Mouse (Mus musculus) intestine, embryonic 16.5 days (tissue): ENCODE data around the gene Marc2. TPM values are rescaled to one million over a fixed set of nuclear protein-coding genes. Genes with fewer than 3 reads are reported as not detected.
A peak's percentile ranks its signal among the peaks of the same experiment; 100 is the strongest.

Experiments
- ATAC-seq: fragments of 200-750 bp; cut with Nextera tagmentation; 2 replicates; pipeline ENCODE4 v1.8.0; 2017; ENCODE audit warnings: moderate TSS enrichment, moderate library complexity
- H3K27ac ChIP-seq: fragments of 300-500 bp; sonication (generic); 2 replicates; pipeline ENCODE4 v1.5.1; 2014; ENCODE audit warnings: mild to moderate bottlenecking, low read length
- H3K27me3 ChIP-seq: fragments of 300-500 bp; sonication (generic); replicated peaks from 2 replicates; pipeline ENCODE4 v1.6.1; 2014; ENCODE audit warnings: low read length, control low read depth, mixed read lengths; ENCODE audit not compliant: control insufficient read depth, insufficient read depth
- H3K36me3 ChIP-seq: fragments of 300-500 bp; sonication (generic); 2 replicates; pipeline ENCODE4 v1.6.1; 2014; ENCODE audit warnings: low read length, control low read depth; ENCODE audit not compliant: control insufficient read depth, insufficient read depth
- H3K4me1 ChIP-seq: fragments of 300-500 bp; sonication (generic); 2 replicates; pipeline ENCODE4 v1.6.1; 2014; ENCODE audit warnings: low read length, control low read depth, mixed read lengths; ENCODE audit not compliant: control insufficient read depth, insufficient read depth
- H3K4me2 ChIP-seq: fragments of 300-500 bp; sonication (generic); 2 replicates; pipeline ENCODE4 v1.6.1; 2014; ENCODE audit warnings: low read depth, low read length, control low read depth
- H3K4me3 ChIP-seq: fragments of 300-500 bp; sonication (generic); 2 replicates; pipeline ENCODE4 v1.5.1; 2014; ENCODE audit warnings: mild to moderate bottlenecking, low read length
- H3K9ac ChIP-seq: fragments of 300-500 bp; sonication (generic); 2 replicates; pipeline ENCODE4 v1.6.1; 2014; ENCODE audit warnings: low read depth, low read length
- H3K9me3 ChIP-seq: fragments of 300-500 bp; sonication (generic); 2 replicates; pipeline ENCODE4 v1.6.1; 2016; ENCODE audit warnings: low read length, control low read depth; ENCODE audit not compliant: control insufficient read depth
- WGBS: fragments of 180-500 bp; shearing (Covaris S2); extraction: QIAGEN DNeasy Blood & Tissue Kit; methylation state at CpG from one replicate; pipeline ENCODE4 v1.1.7; 2014; 5-methylcytosine and 5-hydroxymethylcytosine counted together
- microRNA counts: library from miRNA; unstranded; fragments of <30 nt; microRNA quantifications from one replicate; lab custom pipeline; 2016
- microRNA-seq: library from miRNA; unstranded; fragments of <30 nt; microRNA quantifications from one replicate; pipeline ENCODE4, GENCODE M21; 2016
- polyA plus RNA-seq: library from polyadenylated mRNA; unstranded; fragments of >200 nt; fragmentation: Nextera tagmentation; extraction: Ambion mirVana; gene quantifications from 2 replicates; pipeline ENCODE4 v1.2.1, GENCODE M21; 2015

The Marc2 gene
- polyA plus RNA-seq, 1 experiment from 2014 or later: 404 TPM

- no peak for ATAC-seq
- Histone ChIP-seq H3K4me2 (no peak overlapping the region), H3K9me3 (no peaks in the 10 kb centered on the region), H3K4me3 (no peak overlapping the region), H3K9ac (no peak overlapping the region), H3K36me3 (no peaks in the 10 kb centered on the region), H3K27me3 (0 out of 2 replicates have a peak, but pooled peaks cover 2% of the 10 kb centered on the region), H3K4me1 (peaks cover 20% of the 10 kb centered on the region), H3K27ac (no peak overlapping the region)
- 57% methylated on average over 9 of the region's 9 CpGs for WGBS
Observed at GRCm38 (mm10) chr1:184775289-184775688, 71.0 kb downstream of the Marc2 start.

- no peak overlapping the region for H3K27ac ChIP-seq
- no peaks in the 10 kb centered on the region for H3K9me3 ChIP-seq
- H3K27me3 ChIP-seq: no peaks in the 10 kb centered on the region
- ATAC-seq: no peak; the same call in 1 of the 2 replicates
- H3K4me1 ChIP-seq: peaks cover 13% of the 10 kb centered on the region
- WGBS: 19% methylated on average over 9 of the region's 9 CpGs
- no peak overlapping the region for H3K4me3 ChIP-seq
- H3K36me3 ChIP-seq: no peaks in the 10 kb centered on the region
- H3K9ac ChIP-seq: no peak overlapping the region
- H3K4me2 ChIP-seq: no peak overlapping the region
Observed at GRCm38 (mm10) chr1:184771891-184772249, 74.4 kb downstream of the Marc2 start.

GRCm38 (mm10) chr1:184771202-184771890 lies 74.9 kb downstream of the Marc2 start:
- peak; percentile 62; the same call in 1 of the 2 replicates for ATAC-seq
- peak overlapping the region; percentile 33 for H3K4me2 ChIP-seq
- WGBS: 15% methylated on average over 18 of the region's 18 CpGs
- no peaks in the 10 kb centered on the region for H3K36me3 ChIP-seq
- H3K27me3 ChIP-seq: no peaks in the 10 kb centered on the region
- H3K4me1 ChIP-seq: peaks cover 11% of the 10 kb centered on the region
- H3K9ac ChIP-seq: 0 out of 2 replicates have a peak overlapping the region, but pooled peaks have one; percentile 32
- H3K9me3 ChIP-seq: no peaks in the 10 kb centered on the region
- H3K4me3 ChIP-seq: no peak overlapping the region
- peak overlapping the region; percentile 57; the same call in 1 of the 2 replicates for H3K27ac ChIP-seq

GRCm38 (mm10) chr1:184763866-184764265 lies 82.4 kb downstream of the Marc2 start:
- no peak overlapping the region for H3K9ac ChIP-seq
- H3K27ac ChIP-seq: no peak overlapping the region
- H3K4me2 ChIP-seq: no peak overlapping the region
- no peak overlapping the region for H3K4me3 ChIP-seq
- H3K36me3 ChIP-seq: no peaks in the 10 kb centered on the region
- no peaks in the 10 kb centered on the region for H3K27me3 ChIP-seq
- 52% methylated on average over 3 of the region's 3 CpGs for WGBS
- H3K4me1 ChIP-seq: 0 out of 2 replicates have a peak, but pooled peaks cover 3% of the 10 kb centered on the region
- no peak for ATAC-seq
- H3K9me3 ChIP-seq: no peaks in the 10 kb centered on the region

MicroRNAs encoded within 50 kb of the gene (microRNA counts, 519-probe panel; counts per million panel counts)
- microRNA mmu-miR-1981 (lab: Ali Mortazavi, UCI): 3,004 counts per million, percentile 77 among the panel's probes with 10 or more counts

Small RNA genes within 50 kb of the gene (microRNA-seq; reads per million reads assigned to microRNA genes)
- 252 reads per million, percentile 60 among the genes with 10 or more reads in this experiment for gene Mir1981

Other genes starting within 250 kb of the Marc2 start
- 30.0 and 33.8 TPM in 2 replicates for gene Hlx, start 113.8 kb downstream of the Marc2 start, polyA plus RNA-seq
- gene Marc1, start 35.1 kb downstream of the Marc2 start, polyA plus RNA-seq: 1.1 and 1.5 TPM in 2 replicates
- 1.8 and 2.0 TPM in 2 replicates for gene C130074G19Rik, start 36.8 kb upstream of the Marc2 start, polyA plus RNA-seq
- 1.9 TPM in 2 replicates for gene Mark1, start 153.1 kb upstream of the Marc2 start, polyA plus RNA-seq